Mouse (Mus musculus): ENCODE results near the gene Stk11ip. TPM values are rescaled to one million over a fixed set of nuclear protein-coding genes. Genes with fewer than 3 reads are reported as not detected.

Stk11ip gene
- total RNA-seq, 2 experiments from 2014 or later = 7.5 to 8.9 TPM

GRCm38 (mm10) chr1:75541496-75541895 is 20.2 kb downstream of the Stk11ip start:
- no peak for DNase-seq

GRCm38 (mm10) chr1:75544351-75544750 is 23.0 kb downstream of the Stk11ip start:
- no peak for DNase-seq

GRCm38 (mm10) chr1:75545965-75546956 is 24.9 kb downstream of the Stk11ip start, which contains the start of gene Slc4a3:
Gene Slc4a3 (plus strand): TSS chr1:75546266.
- peak; percentile 72 for DNase-seq

- DNase-seq = no peak
These were observed 26.0 kb downstream of the Stk11ip start for GRCm38 (mm10) chr1:75547351-75547750.

GRCm38 (mm10) chr1:75548083-75548482 is 26.8 kb downstream of the Stk11ip start:
- no peak for DNase-seq

GRCm38 (mm10) chr1:75548871-75549270 is 27.5 kb downstream of the Stk11ip start:
- no peak for DNase-seq

- no peak for DNase-seq
These were observed 28.3 kb downstream of the Stk11ip start for GRCm38 (mm10) chr1:75549289-75550279.

GRCm38 (mm10) chr1:75550586-75550985 is 29.3 kb downstream of the Stk11ip start:
- DNase-seq = no peak

- no peak for DNase-seq
These were observed 34.4 kb downstream of the Stk11ip start for GRCm38 (mm10) chr1:75555680-75556079.

- DNase-seq = no peak
These were observed 34.9 kb downstream of the Stk11ip start for GRCm38 (mm10) chr1:75556143-75556781.

- no peak for DNase-seq
These were observed 35.7 kb downstream of the Stk11ip start for GRCm38 (mm10) chr1:75557041-75557440.

- no peak for DNase-seq
These were observed 37.3 kb downstream of the Stk11ip start for GRCm38 (mm10) chr1:75558388-75559178.

- DNase-seq = peak; percentile 92
These were observed 38.0 kb downstream of the Stk11ip start for GRCm38 (mm10) chr1:75559212-75559925.

- no peak for DNase-seq
These were observed 39.0 kb downstream of the Stk11ip start for GRCm38 (mm10) chr1:75560206-75560913.

GRCm38 (mm10) chr1:75561221-75561897 is 40.0 kb downstream of the Stk11ip start:
- no peak for DNase-seq

GRCm38 (mm10) chr1:75561898-75562238 is 40.5 kb downstream of the Stk11ip start:
- no peak for DNase-seq

GRCm38 (mm10) chr1:75564102-75564501 is 42.8 kb downstream of the Stk11ip start:
- no peak for DNase-seq

GRCm38 (mm10) chr1:75564916-75565315 is 43.6 kb downstream of the Stk11ip start:
- no peak for DNase-seq

GRCm38 (mm10) chr1:75565616-75566015 is 44.3 kb downstream of the Stk11ip start:
- no peak for DNase-seq

Data from gastrocnemius, postnatal 10 days (tissue).